Mouse (Mus musculus): ENCODE measurements around the gene Rfx2. TPM values are rescaled to one million over a fixed set of nuclear protein-coding genes. Genes with fewer than 3 reads are reported as not detected.

Rfx2 gene
- total RNA-seq (2022): 1 to 10 TPM; 1.6 to 3.5 (median 2.7) TPM

- no peak for DNase-seq (ENCODE audit: low spot score)
These were observed at the start of gene Rfx2 for GRCm38 (mm10) chr17:56830411-56831110. TSS of gene Rfx2 (minus strand) at chr17:56831013.

- no peak for DNase-seq (ENCODE audit: low spot score)
These were observed 46.6 kb upstream of the Rfx2 start for GRCm38 (mm10) chr17:56877426-56877825.

DNA sequence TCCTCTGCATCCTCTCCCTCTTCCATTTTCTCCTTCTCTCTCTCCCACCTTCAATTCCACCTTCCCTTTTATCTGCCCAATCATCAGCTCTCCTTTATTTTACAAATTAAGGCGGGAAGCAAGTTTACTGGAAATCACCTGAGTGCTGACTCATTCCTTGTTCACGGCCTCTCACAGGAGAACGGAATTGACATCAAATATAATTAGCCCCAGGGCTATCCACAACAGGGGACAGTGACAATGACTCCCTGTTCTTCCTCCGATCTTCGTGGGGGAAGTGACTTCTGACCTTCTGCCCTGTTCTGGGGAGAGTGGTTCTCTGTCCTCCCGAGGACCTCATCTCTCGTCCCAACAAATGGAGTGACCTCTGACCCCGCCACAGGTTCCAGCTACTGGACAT lies 46.2 kb upstream of the Rfx2 start:
- DNase-seq (ENCODE audit: low spot score): no peak

GRCm38 (mm10) chr17:56876465-56876864 lies 45.7 kb upstream of the Rfx2 start:
- no peak for DNase-seq (ENCODE audit: low spot score)

GRCm38 (mm10) chr17:56874936-56875651 lies 44.3 kb upstream of the Rfx2 start, which contains the start of gene 1700061G19Rik:
TSS of gene 1700061G19Rik (plus strand) at chr17:56875477.
- no peak for DNase-seq (ENCODE audit: low spot score)

DNA sequence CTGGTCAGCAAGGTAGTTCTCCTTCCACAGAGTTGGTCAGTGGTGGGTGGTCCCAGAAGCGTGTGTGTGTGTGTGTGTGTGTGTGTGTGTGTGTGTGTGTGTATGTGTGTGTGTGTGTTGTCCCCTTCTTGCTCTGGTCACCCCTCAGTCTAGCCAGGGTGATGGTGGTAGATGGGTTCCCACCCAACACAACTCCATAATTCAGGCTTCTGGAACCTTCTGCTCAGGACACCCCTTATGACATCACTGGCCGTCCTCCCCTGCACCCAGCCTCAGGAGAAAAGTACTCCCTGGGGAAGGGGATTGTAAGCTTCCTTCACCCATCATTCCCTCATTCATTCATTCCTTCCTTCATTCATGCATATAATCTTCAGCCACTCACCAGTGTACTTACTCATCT lies 43.4 kb upstream of the Rfx2 start, which contains the start of gene Acsbg2:
TSS of gene Acsbg2 (minus strand) at position 211 of the 400 bp plus-strand sequence.
- DNase-seq (ENCODE audit: low spot score): no peak

DNA sequence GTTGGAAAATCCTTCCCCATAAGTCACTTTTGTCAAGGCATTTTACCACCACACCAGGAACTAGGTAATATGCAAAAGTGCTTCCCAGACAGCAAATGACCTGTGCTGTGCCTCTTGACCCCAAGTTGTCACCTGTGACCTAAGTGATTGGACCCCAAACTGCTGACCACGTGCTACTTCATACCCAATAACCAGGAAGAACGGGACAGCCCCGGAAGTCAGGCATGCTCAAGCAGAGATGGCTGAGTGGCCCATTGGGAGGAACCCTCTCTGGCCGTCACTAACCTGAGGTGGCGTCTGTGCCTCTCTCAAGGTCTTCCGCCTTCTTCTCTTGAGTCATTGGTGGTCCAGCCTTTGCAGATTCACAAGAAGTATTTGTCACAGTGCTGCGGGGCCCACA lies 41.7 kb upstream of the Rfx2 start:
- DNase-seq (ENCODE audit: low spot score): no peak

DNA sequence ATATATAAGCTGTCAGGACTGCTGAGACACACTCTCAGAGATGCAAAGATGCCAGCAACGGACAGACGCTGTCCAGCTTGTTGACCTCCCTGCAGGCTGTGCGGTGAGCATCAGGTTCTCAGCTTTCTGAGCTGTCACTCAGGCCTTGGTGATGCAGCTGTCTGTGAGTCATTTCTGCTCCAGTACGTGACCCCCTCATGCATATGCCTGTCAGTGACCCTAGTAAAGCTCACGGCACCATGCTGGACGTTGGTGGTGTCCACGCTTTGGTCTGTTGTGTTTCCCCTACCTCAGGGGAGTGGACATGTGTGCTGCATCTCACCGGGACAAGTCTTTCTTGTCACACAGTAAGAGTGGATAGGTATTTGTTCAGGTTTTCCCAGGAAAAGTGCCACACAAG lies 41.0 kb upstream of the Rfx2 start:
- no peak for DNase-seq (ENCODE audit: low spot score)

DNA sequence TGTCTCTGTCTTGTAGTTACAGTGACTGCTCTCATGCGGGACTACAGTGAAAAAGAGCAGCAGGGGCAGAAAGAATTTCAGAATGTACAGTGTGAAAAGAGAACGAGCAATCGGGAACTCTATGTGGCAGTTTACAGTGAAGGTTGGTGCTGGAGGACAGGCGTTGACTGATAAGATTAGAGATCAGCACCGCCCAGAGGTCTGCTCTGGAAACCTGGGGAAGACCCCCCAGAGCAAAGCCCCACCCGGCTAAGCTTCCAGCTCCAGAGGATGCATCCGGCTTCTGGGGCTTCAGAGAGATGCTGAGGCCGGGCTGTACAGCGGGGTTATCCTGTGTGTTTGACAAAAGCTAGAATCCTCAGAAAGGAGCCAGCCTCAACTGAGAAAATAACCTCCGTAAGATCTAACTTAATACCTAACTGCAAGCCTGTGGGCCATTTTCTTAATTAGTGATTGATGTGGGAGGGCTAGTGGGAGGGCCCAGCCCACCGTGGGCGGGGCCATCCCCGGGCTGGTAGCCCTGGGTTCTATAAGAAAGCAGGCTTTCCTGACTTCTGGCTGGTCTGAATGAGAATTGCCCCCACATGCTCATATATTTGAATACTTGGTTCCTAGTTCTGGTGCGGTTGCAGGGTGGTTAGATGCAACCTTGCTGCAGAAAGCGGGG lies 39.6 kb upstream of the Rfx2 start:
- DNase-seq (ENCODE audit: low spot score): no peak

- DNase-seq (ENCODE audit: low spot score): no peak
These were observed 38.7 kb upstream of the Rfx2 start for GRCm38 (mm10) chr17:56869481-56869977.

DNA sequence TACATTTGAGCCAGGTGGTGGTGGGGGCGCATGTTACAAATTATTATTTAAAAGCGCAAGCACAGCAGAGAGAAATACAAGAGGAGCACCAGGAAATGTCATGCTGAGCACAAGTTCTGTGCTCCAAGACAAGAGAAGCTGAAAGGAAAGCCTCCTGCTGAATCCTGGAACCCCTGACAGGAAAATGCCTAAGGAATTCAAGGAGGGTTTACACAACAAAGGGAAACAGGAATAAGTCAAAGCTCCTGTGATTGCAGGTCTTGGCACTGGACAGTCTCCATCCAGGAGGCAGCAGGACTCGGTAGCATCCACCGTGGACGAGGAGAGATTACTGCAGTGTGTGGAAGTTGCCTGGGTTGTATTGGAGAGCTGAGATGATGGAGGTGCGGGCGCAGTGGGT lies 35.3 kb upstream of the Rfx2 start:
- DNase-seq (ENCODE audit: low spot score): no peak

- DNase-seq (ENCODE audit: low spot score): peak; percentile 23
These were observed 30.4 kb upstream of the Rfx2 start for GRCm38 (mm10) chr17:56861197-56861596.

DNA sequence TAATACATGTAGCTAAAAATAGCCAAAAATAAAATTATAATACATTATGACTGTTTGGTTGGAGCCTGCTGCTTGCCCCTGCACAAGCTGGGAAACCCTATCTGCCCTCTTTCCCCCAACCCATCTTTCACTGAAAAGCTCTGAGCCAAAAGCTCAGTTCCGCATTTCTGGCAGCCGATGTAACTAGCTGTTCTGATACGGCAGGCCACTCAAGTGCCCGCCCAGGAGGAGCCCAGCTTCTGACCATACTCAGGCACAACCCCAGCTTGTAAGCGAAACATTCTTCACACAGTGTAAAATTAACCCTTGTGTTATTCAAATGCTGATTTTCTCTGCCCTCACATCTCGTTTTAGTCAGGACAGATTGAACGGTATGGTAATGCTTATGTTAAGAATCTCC lies 28.1 kb upstream of the Rfx2 start:
- DNase-seq (ENCODE audit: low spot score): no peak

GRCm38 (mm10) chr17:56858216-56858615 lies 27.4 kb upstream of the Rfx2 start:
- DNase-seq (ENCODE audit: low spot score): peak; percentile 67

DNA sequence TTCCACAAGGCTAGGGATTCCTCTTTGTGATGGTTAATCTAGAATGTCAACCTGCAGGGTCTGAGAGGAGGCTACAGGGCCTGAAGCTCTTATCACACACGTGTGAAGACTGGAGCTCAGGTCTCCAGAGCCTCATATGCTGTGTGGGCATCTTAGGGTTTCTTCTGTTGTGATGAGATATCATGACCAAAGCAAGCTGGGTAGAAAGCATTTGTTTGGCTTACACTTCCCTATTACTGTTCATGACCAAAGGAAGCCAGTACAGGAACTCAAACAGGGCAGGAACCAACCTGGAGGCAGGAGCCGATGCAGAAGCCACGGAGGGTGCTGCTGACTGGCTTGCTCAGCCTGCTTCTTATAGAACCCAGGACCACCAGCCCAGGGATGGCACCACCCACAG lies 24.6 kb upstream of the Rfx2 start:
- no peak for DNase-seq (ENCODE audit: low spot score)

- no peak for DNase-seq (ENCODE audit: low spot score)
These were observed 20.4 kb upstream of the Rfx2 start for GRCm38 (mm10) chr17:56851167-56851566.

DNA sequence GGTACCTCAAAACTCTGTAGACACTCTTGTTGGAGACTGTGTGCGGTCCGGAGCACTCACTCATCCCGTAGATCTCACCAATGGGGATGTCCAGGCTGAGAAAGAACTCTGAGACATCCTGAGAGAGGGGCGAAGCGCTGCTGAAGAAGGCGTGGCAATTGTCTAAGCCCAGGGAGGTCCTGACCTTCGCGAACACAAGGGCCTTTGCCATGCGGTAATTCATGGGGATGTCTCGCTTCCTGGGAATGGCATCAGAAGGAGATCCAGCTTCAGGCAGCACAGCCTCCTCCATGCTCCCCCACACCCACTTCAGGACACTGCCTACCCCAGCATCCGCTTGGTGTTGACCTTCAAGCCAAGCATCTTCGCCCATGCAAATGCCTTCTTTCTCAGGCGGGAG lies 18.9 kb upstream of the Rfx2 start:
- no peak for DNase-seq (ENCODE audit: low spot score)

- DNase-seq (ENCODE audit: low spot score): no peak
These were observed 18.0 kb upstream of the Rfx2 start for GRCm38 (mm10) chr17:56848785-56849184.

DNA sequence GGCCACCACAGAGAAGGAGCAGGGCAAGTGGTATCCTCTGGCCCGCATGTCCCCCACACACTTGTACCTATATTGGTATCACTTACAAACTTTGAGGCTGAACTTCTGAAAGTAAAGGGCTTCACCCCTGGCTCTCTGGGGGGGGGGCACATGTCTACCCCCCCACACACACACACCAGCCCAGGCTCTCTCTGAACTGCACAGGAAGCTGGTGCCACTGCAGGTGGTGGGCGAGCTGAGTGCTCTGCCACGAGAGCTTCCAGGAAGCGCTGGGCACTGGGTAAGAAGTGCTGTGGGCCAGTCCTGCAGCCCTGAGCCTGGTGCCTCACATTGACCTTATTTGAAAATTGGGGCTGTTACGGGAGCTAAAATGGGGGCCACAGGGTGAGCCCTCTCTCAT lies 12.9 kb upstream of the Rfx2 start:
- DNase-seq (ENCODE audit: low spot score): no peak

DNA sequence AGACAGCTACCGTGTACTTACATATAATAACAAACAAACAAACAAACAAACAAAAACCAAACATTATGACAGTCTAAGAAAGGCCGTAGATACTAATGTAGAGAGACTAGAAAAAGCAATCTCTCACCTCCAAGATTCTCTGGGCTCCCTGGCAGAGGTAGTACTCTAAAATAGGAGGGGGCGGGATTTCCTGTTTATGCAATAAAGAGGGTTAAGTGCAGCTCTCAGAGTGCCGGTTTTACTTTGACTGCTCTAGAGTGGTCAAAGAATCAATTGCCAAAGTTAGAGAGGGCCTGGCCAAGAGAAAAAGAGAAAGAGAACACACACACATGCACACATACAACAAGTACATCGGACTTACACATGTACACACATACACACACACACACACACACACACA lies 11.4 kb upstream of the Rfx2 start:
- no peak for DNase-seq (ENCODE audit: low spot score)

DNA sequence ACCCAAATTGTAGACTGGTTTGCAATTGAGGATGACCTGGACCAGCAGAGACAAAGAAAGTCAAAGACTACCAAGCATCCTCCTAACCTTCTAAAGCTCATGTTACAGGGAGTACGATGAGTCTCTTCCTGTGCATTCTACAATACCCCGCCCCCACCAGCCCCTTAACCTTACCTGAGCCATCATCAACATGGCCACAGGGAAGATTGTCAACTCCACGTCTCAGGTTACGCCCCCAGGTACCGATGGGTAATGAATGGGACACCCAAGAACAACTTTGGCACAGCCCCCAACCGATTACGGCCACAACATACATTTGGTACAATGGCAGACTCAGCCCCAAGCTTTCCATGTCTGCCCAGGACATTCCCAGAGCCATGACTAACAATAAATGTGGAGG lies 9.7 kb upstream of the Rfx2 start:
- no peak for DNase-seq (ENCODE audit: low spot score)

GRCm38 (mm10) chr17:56836336-56836735 lies 5.5 kb upstream of the Rfx2 start:
- no peak for DNase-seq (ENCODE audit: low spot score)

DNA sequence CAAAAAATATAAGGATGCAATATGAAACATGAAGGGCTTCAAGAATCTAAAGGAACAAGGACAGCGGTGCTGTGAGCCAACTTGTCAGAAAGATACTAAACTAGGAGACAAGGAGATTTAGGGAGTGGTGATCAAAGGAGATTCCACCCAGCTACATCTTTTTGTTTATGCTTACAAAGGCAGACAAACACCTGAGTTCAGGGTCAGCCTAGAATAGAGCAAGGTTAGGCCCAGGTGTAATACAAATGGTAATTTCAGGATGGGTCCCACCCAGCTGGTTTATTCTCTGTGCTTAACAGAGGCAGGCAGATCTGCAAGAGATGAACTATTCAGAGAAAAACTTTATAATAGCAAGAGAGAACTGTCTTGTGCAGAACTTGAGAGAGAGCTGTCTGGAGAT lies 2.6 kb upstream of the Rfx2 start:
- no peak for DNase-seq (ENCODE audit: low spot score)

All from heart, adult 8-10 months (tissue).